Mouse (Mus musculus): Measurements from ENCODE around the gene Chpt1. TPM values are rescaled to one million over a fixed set of nuclear protein-coding genes. Genes with fewer than 3 reads are reported as not detected.

Gene Chpt1
- polyA plus RNA-seq, 1 experiment from 2014 or later = 5.1 TPM

- no peak overlapping the region for H3K27ac ChIP-seq
- no peak overlapping the region for H3K4me2 ChIP-seq
- no peak overlapping the region for H3K4me3 ChIP-seq (replicated peaks)
- peaks cover 4% of the 10 kb centered on the region; the same call in 1 of the 2 replicates for H3K4me1 ChIP-seq (replicated peaks)
- ATAC-seq (ENCODE audit: low read depth) (no peak), DNase-seq (no peak)
- no peak overlapping the region for H3K9ac ChIP-seq
- WGBS (ENCODE audit: insufficient replicate concordance) = 69% methylated on average over 12 of the region's 12 CpGs
- no peaks in the 10 kb centered on the region for H3K36me3 ChIP-seq
- H3K27me3 ChIP-seq = no peaks in the 10 kb centered on the region
- H3K9me3 ChIP-seq (replicated peaks) = no peaks in the 10 kb centered on the region
Measured at GRCm38 (mm10) chr10:88510503-88511271, 6.8 kb upstream of the Chpt1 start.

- no peak overlapping the region for H3K4me2 ChIP-seq
- ATAC-seq (ENCODE audit: low read depth) (no peak), DNase-seq (no peak)
- no peak overlapping the region for H3K27ac ChIP-seq
- H3K36me3 ChIP-seq = no peaks in the 10 kb centered on the region
- H3K4me1 ChIP-seq (replicated peaks) = peaks cover 14% of the 10 kb centered on the region
- no peak overlapping the region for H3K9ac ChIP-seq
- H3K4me3 ChIP-seq (replicated peaks) = no peak overlapping the region
- H3K9me3 ChIP-seq (replicated peaks) = no peaks in the 10 kb centered on the region
- whole genome bisulfite sequencing (ENCODE audit: insufficient replicate concordance) = 68% methylated on average over 7 of the region's 7 CpGs
- no peaks in the 10 kb centered on the region for H3K27me3 ChIP-seq
Measured at GRCm38 (mm10) chr10:88507691-88508143, 3.8 kb upstream of the Chpt1 start.

- Histone ChIP-seq H3K9me3 (replicated peaks) (no peaks in the 10 kb centered on the region), H3K4me1 (replicated peaks) (peaks cover 14% of the 10 kb centered on the region), H3K4me2 (no peak overlapping the region), H3K9ac (no peak overlapping the region), H3K36me3 (no peaks in the 10 kb centered on the region), H3K27ac (no peak overlapping the region), H3K27me3 (no peaks in the 10 kb centered on the region), H3K4me3 (replicated peaks) (no peak overlapping the region)
- no peak for DNase-seq
- WGBS (ENCODE audit: insufficient replicate concordance) = 67% methylated on average over 5 of the region's 5 CpGs
- no peak for ATAC-seq (ENCODE audit: low read depth)
Measured at GRCm38 (mm10) chr10:88505256-88505655, 1.4 kb upstream of the Chpt1 start.

GRCm38 (mm10) chr10:88504481-88504880, 608 bp upstream of the Chpt1 start:
- Histone ChIP-seq H3K4me2 (peak overlapping the region; percentile 91), H3K4me3 (replicated peaks) (no peak overlapping the region), H3K4me1 (replicated peaks) (peaks cover 14% of the 10 kb centered on the region), H3K9ac (no peak overlapping the region), H3K36me3 (no peaks in the 10 kb centered on the region), H3K27ac (no peak overlapping the region), H3K27me3 (no peaks in the 10 kb centered on the region), H3K9me3 (replicated peaks) (no peaks in the 10 kb centered on the region)
- 63% methylated on average over 3 of the region's 3 CpGs for whole genome bisulfite sequencing (ENCODE audit: insufficient replicate concordance)
- ATAC-seq (ENCODE audit: low read depth) (no peak), DNase-seq (no peak)

- Histone ChIP-seq H3K9me3 (replicated peaks) (no peaks in the 10 kb centered on the region), H3K9ac (peak overlapping the region; percentile 79), H3K4me1 (replicated peaks) (peaks cover 14% of the 10 kb centered on the region), H3K4me2 (peak overlapping the region; percentile 91), H3K27ac (no peak overlapping the region), H3K4me3 (replicated peaks) (peak overlapping the region; percentile 72), H3K27me3 (no peaks in the 10 kb centered on the region), H3K36me3 (no peaks in the 10 kb centered on the region)
- DNase-seq = no peak
- WGBS (ENCODE audit: insufficient replicate concordance) = 35% methylated on average over 4 of the region's 4 CpGs
- ATAC-seq (ENCODE audit: low read depth) = no peak
Measured at GRCm38 (mm10) chr10:88502919-88503318, 954 bp downstream of the Chpt1 start.

- H3K9ac ChIP-seq = no peak overlapping the region
Measured at GRCm38 (mm10) chr10:88501886-88502765, 1.7 kb downstream of the Chpt1 start.

GRCm38 (mm10) chr10:88501370-88501769, 2.5 kb downstream of the Chpt1 start:
- no peaks in the 10 kb centered on the region for H3K9me3 ChIP-seq (replicated peaks)
- H3K27ac ChIP-seq = no peak overlapping the region
- no peak overlapping the region for H3K9ac ChIP-seq
- ATAC-seq (ENCODE audit: low read depth) (no peak), DNase-seq (no peak)
- no peaks in the 10 kb centered on the region for H3K36me3 ChIP-seq
- no peaks in the 10 kb centered on the region for H3K27me3 ChIP-seq
- no peak overlapping the region for H3K4me3 ChIP-seq (replicated peaks)
- H3K4me1 ChIP-seq (replicated peaks) = peaks cover 14% of the 10 kb centered on the region
- WGBS (ENCODE audit: insufficient replicate concordance) = 63% methylated on average over 10 of the region's 10 CpGs
- H3K4me2 ChIP-seq = no peak overlapping the region

More at GRCm38 (mm10) chr10:88501886-88502765, 1.7 kb downstream of the Chpt1 start:
- ATAC-seq (ENCODE audit: low read depth) (no peak), DNase-seq (no peak)
- Histone ChIP-seq H3K27ac (no peak overlapping the region), H3K9me3 (replicated peaks) (no peaks in the 10 kb centered on the region), H3K4me1 (replicated peaks) (peaks cover 14% of the 10 kb centered on the region), H3K4me3 (replicated peaks) (no peak overlapping the region), H3K4me2 (no peak overlapping the region), H3K27me3 (no peaks in the 10 kb centered on the region), H3K36me3 (no peaks in the 10 kb centered on the region)
- WGBS (ENCODE audit: insufficient replicate concordance) = 77% methylated on average over 13 of the region's 13 CpGs

GRCm38 (mm10) chr10:88499993-88500392, 3.9 kb downstream of the Chpt1 start:
- no peak for DNase-seq
- Histone ChIP-seq H3K36me3 (no peaks in the 10 kb centered on the region), H3K9me3 (replicated peaks) (no peaks in the 10 kb centered on the region), H3K27ac (no peak overlapping the region), H3K9ac (no peak overlapping the region), H3K27me3 (no peaks in the 10 kb centered on the region), H3K4me2 (no peak overlapping the region), H3K4me1 (replicated peaks) (peaks cover 14% of the 10 kb centered on the region), H3K4me3 (replicated peaks) (no peak overlapping the region)
- no peak for ATAC-seq (ENCODE audit: low read depth)
- 60% methylated on average over 5 of the region's 5 CpGs for WGBS (ENCODE audit: insufficient replicate concordance)

GRCm38 (mm10) chr10:88496864-88497564, 6.9 kb downstream of the Chpt1 start:
- no peak for DNase-seq
- H3K9me3 ChIP-seq (replicated peaks) = no peaks in the 10 kb centered on the region
- no peaks in the 10 kb centered on the region for H3K4me1 ChIP-seq (replicated peaks)
- no peak overlapping the region for H3K27ac ChIP-seq
- H3K9ac ChIP-seq = no peak overlapping the region
- 64% methylated on average over 11 of the region's 11 CpGs for WGBS (ENCODE audit: insufficient replicate concordance)
- ATAC-seq (ENCODE audit: low read depth) = no peak
- no peak overlapping the region for H3K4me3 ChIP-seq (replicated peaks)
- H3K27me3 ChIP-seq = no peaks in the 10 kb centered on the region
- no peaks in the 10 kb centered on the region for H3K36me3 ChIP-seq
- no peak overlapping the region for H3K4me2 ChIP-seq

GRCm38 (mm10) chr10:88494959-88495587, 8.8 kb downstream of the Chpt1 start:
- Histone ChIP-seq H3K27me3 (no peaks in the 10 kb centered on the region), H3K36me3 (no peaks in the 10 kb centered on the region), H3K4me3 (replicated peaks) (no peak overlapping the region), H3K4me1 (replicated peaks) (no peaks in the 10 kb centered on the region), H3K27ac (no peak overlapping the region), H3K4me2 (no peak overlapping the region), H3K9me3 (replicated peaks) (no peaks in the 10 kb centered on the region), H3K9ac (no peak overlapping the region)
- no peak for DNase-seq
- ATAC-seq (ENCODE audit: low read depth) = no peak
- 51% methylated on average over 4 of the region's 4 CpGs for WGBS (ENCODE audit: insufficient replicate concordance)

GRCm38 (mm10) chr10:88492658-88493057, 11.2 kb downstream of the Chpt1 start:
- Histone ChIP-seq H3K4me3 (replicated peaks) (no peak overlapping the region), H3K9me3 (replicated peaks) (no peaks in the 10 kb centered on the region), H3K36me3 (no peaks in the 10 kb centered on the region), H3K27ac (no peak overlapping the region), H3K4me1 (replicated peaks) (no peaks in the 10 kb centered on the region), H3K9ac (no peak overlapping the region), H3K4me2 (no peak overlapping the region), H3K27me3 (no peaks in the 10 kb centered on the region)
- ATAC-seq (ENCODE audit: low read depth) = no peak
- WGBS (ENCODE audit: insufficient replicate concordance) = 60% methylated on average over 8 of the region's 8 CpGs
- DNase-seq = no peak

All from liver, embryonic 13.5 days (tissue).